Mouse (Mus musculus): Measurements from ENCODE around the gene Tango2.

Tango2 gene

GRCm38 (mm10) chr16:18288581-18289061, 59.3 kb downstream of the Tango2 start:
- H3K27me3 ChIP-seq (ENCODE audit: control insufficient read depth, insufficient read depth, low read length, poor library complexity, severe bottlenecking): no peaks in the 10 kb centered on the region
- no peak for DNase-seq (ENCODE audit: low read depth, low spot score)
- H3K36me3 ChIP-seq (ENCODE audit: control insufficient read depth, insufficient read depth, low read length, poor library complexity, severe bottlenecking): peaks cover 5% of the 10 kb centered on the region

GRCm38 (mm10) chr16:18288166-18288565, 59.7 kb downstream of the Tango2 start:
- Histone ChIP-seq H3K27me3 (ENCODE audit: control insufficient read depth, insufficient read depth, low read length, poor library complexity, severe bottlenecking) (no peaks in the 10 kb centered on the region; the same call in 1 of the 2 replicates), H3K36me3 (ENCODE audit: control insufficient read depth, insufficient read depth, low read length, poor library complexity, severe bottlenecking) (peaks cover 8% of the 10 kb centered on the region)
- DNase-seq (ENCODE audit: low read depth, low spot score): peak; percentile 6

GRCm38 (mm10) chr16:18275166-18275565, 72.7 kb downstream of the Tango2 start:
- DNase-seq (ENCODE audit: low read depth, low spot score): no peak
- Histone ChIP-seq H3K27me3 (ENCODE audit: control insufficient read depth, insufficient read depth, low read length, poor library complexity, severe bottlenecking) (no peaks in the 10 kb centered on the region), H3K36me3 (ENCODE audit: control insufficient read depth, insufficient read depth, low read length, poor library complexity, severe bottlenecking) (peaks cover 20% of the 10 kb centered on the region)

- Histone ChIP-seq H3K36me3 (ENCODE audit: control insufficient read depth, insufficient read depth, low read length, poor library complexity, severe bottlenecking) (peaks cover 10% of the 10 kb centered on the region; the same call in 1 of the 2 replicates), H3K27me3 (ENCODE audit: control insufficient read depth, insufficient read depth, low read length, poor library complexity, severe bottlenecking) (no peaks in the 10 kb centered on the region)
- DNase-seq (ENCODE audit: low read depth, low spot score): peak; percentile 49
These were observed 79.7 kb downstream of the Tango2 start for GRCm38 (mm10) chr16:18268182-18268581.

- H3K27me3 ChIP-seq (ENCODE audit: control insufficient read depth, insufficient read depth, low read length, poor library complexity, severe bottlenecking): no peaks in the 10 kb centered on the region
- DNase-seq (ENCODE audit: low read depth, low spot score): no peak
- H3K36me3 ChIP-seq (ENCODE audit: control insufficient read depth, insufficient read depth, low read length, poor library complexity, severe bottlenecking): 0 out of 2 replicates have a peak, but pooled peaks cover 7% of the 10 kb centered on the region
These were observed 82.9 kb downstream of the Tango2 start for GRCm38 (mm10) chr16:18265024-18265423.

- no peak for DNase-seq (ENCODE audit: low read depth, low spot score)
- peaks cover 25% of the 10 kb centered on the region for H3K36me3 ChIP-seq (ENCODE audit: control insufficient read depth, insufficient read depth, low read length, poor library complexity, severe bottlenecking)
- no peaks in the 10 kb centered on the region for H3K27me3 ChIP-seq (ENCODE audit: control insufficient read depth, insufficient read depth, low read length, poor library complexity, severe bottlenecking)
These were observed 89.7 kb downstream of the Tango2 start, which contains the start of gene Gm49776 for GRCm38 (mm10) chr16:18258221-18258620. TSS of gene Gm49776 (minus strand) at chr16:18258321.

GRCm38 (mm10) chr16:18253866-18254265, 94.0 kb downstream of the Tango2 start:
- no peak for DNase-seq (ENCODE audit: low read depth, low spot score)
- H3K36me3 ChIP-seq (ENCODE audit: control insufficient read depth, insufficient read depth, low read length, poor library complexity, severe bottlenecking): peaks cover 25% of the 10 kb centered on the region
- H3K27me3 ChIP-seq (ENCODE audit: control insufficient read depth, insufficient read depth, low read length, poor library complexity, severe bottlenecking): no peaks in the 10 kb centered on the region

- no peak for DNase-seq (ENCODE audit: low read depth, low spot score)
- Histone ChIP-seq H3K36me3 (ENCODE audit: control insufficient read depth, insufficient read depth, low read length, poor library complexity, severe bottlenecking) (peaks cover 21% of the 10 kb centered on the region), H3K27me3 (ENCODE audit: control insufficient read depth, insufficient read depth, low read length, poor library complexity, severe bottlenecking) (no peaks in the 10 kb centered on the region)
These were observed 95.2 kb downstream of the Tango2 start for GRCm38 (mm10) chr16:18252736-18253135.

- H3K27me3 ChIP-seq (ENCODE audit: control insufficient read depth, insufficient read depth, low read length, poor library complexity, severe bottlenecking): no peaks in the 10 kb centered on the region
- DNase-seq (ENCODE audit: low read depth, low spot score): no peak
- H3K36me3 ChIP-seq (ENCODE audit: control insufficient read depth, insufficient read depth, low read length, poor library complexity, severe bottlenecking): peaks cover 10% of the 10 kb centered on the region
These were observed 96.8 kb downstream of the Tango2 start for GRCm38 (mm10) chr16:18250828-18251790.

Measured in splenic B cell, adult 2 months (primary cell).